Mouse (Mus musculus) natural killer cell, adult 2 months (primary cell): ENCODE measurements at regions not wholly inside any gene's neighbourhood (a gene's known extent, or its start where the extent isn't known, plus 50 kb on each side); places are given as distances from the start of the nearest gene placed in this dataset.

Experiments used
- DNase-seq, 2 experiments: peaks; one replicate each; pipeline ENCODE4 v3.0.0; 2022; ENCODE audit warnings: low spot score in 2 of 2

GRCm38 (mm10) chr6:99822471-99822870, 96.3 kb upstream of the Prok2 start:
- DNase-seq: no peak

GRCm38 (mm10) chr6:99819255-99819929, 93.2 kb upstream of the Prok2 start:
- no peak for DNase-seq

GRCm38 (mm10) chr6:99818486-99818885, 92.3 kb upstream of the Prok2 start:
- no peak for DNase-seq

GRCm38 (mm10) chr6:99817245-99817644, 91.1 kb upstream of the Prok2 start:
- DNase-seq: no peak

GRCm38 (mm10) chr6:99813102-99813501, 86.9 kb upstream of the Prok2 start:
- DNase-seq: no peak

GRCm38 (mm10) chr6:99811842-99812241, 85.7 kb upstream of the Prok2 start:
- no peak for DNase-seq

- peak; percentile 35 to 63 for DNase-seq
Observed at GRCm38 (mm10) chr6:99810974-99811798, 85.0 kb upstream of the Prok2 start.

- no peak for DNase-seq
Observed at GRCm38 (mm10) chr6:99804905-99805245, 78.7 kb upstream of the Prok2 start.

- peak; percentile 73 to 77 for DNase-seq
Observed at GRCm38 (mm10) chr6:99803983-99804904, 78.1 kb upstream of the Prok2 start.

GRCm38 (mm10) chr6:99800919-99801318, 74.7 kb upstream of the Prok2 start:
- no peak for DNase-seq

- DNase-seq: no peak
Observed at GRCm38 (mm10) chr6:99800324-99800723, 74.1 kb upstream of the Prok2 start.

- no peak for DNase-seq
Observed at GRCm38 (mm10) chr6:99796390-99796789, 70.2 kb upstream of the Prok2 start.

GRCm38 (mm10) chr6:99793546-99793945, 67.4 kb upstream of the Prok2 start:
- DNase-seq: no peak

- DNase-seq: no peak
Observed at GRCm38 (mm10) chr6:99792353-99792752, 66.2 kb upstream of the Prok2 start.

GRCm38 (mm10) chr6:99786977-99787376, 60.8 kb upstream of the Prok2 start:
- no peak for DNase-seq

GRCm38 (mm10) chr6:99785212-99785611, 59.0 kb upstream of the Prok2 start:
- peak; percentile 20 to 44 for DNase-seq

- no peak for DNase-seq
Observed at GRCm38 (mm10) chr6:99784804-99785203, 58.6 kb upstream of the Prok2 start.

- no peak for DNase-seq
Observed at GRCm38 (mm10) chr6:99784285-99784684, 58.1 kb upstream of the Prok2 start.

- peak; percentile 12 to 19 for DNase-seq
Observed at GRCm38 (mm10) chr6:99782996-99783395, 56.8 kb upstream of the Prok2 start.
